Mouse (Mus musculus) forelimb bud, embryonic 11.5 days (tissue): ENCODE measurements around the gene Traf3ip2.

Experiments used
- DNase-seq: peaks from one replicate; pipeline ENCODE4 v3.0.0-alpha.2; 2012; ENCODE audit warnings: low read depth, low spot score

Traf3ip2 gene

GRCm38 (mm10) chr10:39600115-39600514, 12.6 kb upstream of the Traf3ip2 start:
- no peak for DNase-seq

GRCm38 (mm10) chr10:39601068-39601467, 11.7 kb upstream of the Traf3ip2 start:
- DNase-seq: no peak

- DNase-seq: no peak
Observed at GRCm38 (mm10) chr10:39606434-39606833, 6.3 kb upstream of the Traf3ip2 start.

- no peak for DNase-seq
Observed at GRCm38 (mm10) chr10:39611234-39611633, 1.5 kb upstream of the Traf3ip2 start.

- DNase-seq: no peak
Observed at GRCm38 (mm10) chr10:39612131-39612530, 603 bp upstream of the Traf3ip2 start.

GRCm38 (mm10) chr10:39612989-39613831, 476 bp downstream of the Traf3ip2 start:
- peak; percentile 63 for DNase-seq

- no peak for DNase-seq
Observed at GRCm38 (mm10) chr10:39613973-39614372, 1.2 kb downstream of the Traf3ip2 start.

- DNase-seq: no peak
Observed at GRCm38 (mm10) chr10:39614676-39615075, 1.9 kb downstream of the Traf3ip2 start.

GRCm38 (mm10) chr10:39615531-39616229, 2.9 kb downstream of the Traf3ip2 start:
- DNase-seq: no peak

GRCm38 (mm10) chr10:39616230-39616590, 3.5 kb downstream of the Traf3ip2 start:
- no peak for DNase-seq

- DNase-seq: no peak
Observed at GRCm38 (mm10) chr10:39616626-39617025, 3.9 kb downstream of the Traf3ip2 start.

- no peak for DNase-seq
Observed at GRCm38 (mm10) chr10:39618431-39618830, 5.7 kb downstream of the Traf3ip2 start.

- no peak for DNase-seq
Observed at GRCm38 (mm10) chr10:39620626-39621025, 7.9 kb downstream of the Traf3ip2 start.

- no peak for DNase-seq
Observed at GRCm38 (mm10) chr10:39623806-39624205, 11.1 kb downstream of the Traf3ip2 start.

GRCm38 (mm10) chr10:39624837-39625625, 12.3 kb downstream of the Traf3ip2 start:
- DNase-seq: no peak

GRCm38 (mm10) chr10:39625626-39626260, 13.0 kb downstream of the Traf3ip2 start:
- DNase-seq: no peak

GRCm38 (mm10) chr10:39626376-39626775, 13.6 kb downstream of the Traf3ip2 start:
- no peak for DNase-seq

GRCm38 (mm10) chr10:39628799-39629517, 16.2 kb downstream of the Traf3ip2 start:
- no peak for DNase-seq

- DNase-seq: peak; percentile 49
Observed at GRCm38 (mm10) chr10:39629746-39630552, 17.2 kb downstream of the Traf3ip2 start.

GRCm38 (mm10) chr10:39630811-39631210, 18.1 kb downstream of the Traf3ip2 start:
- no peak for DNase-seq
